Mouse (Mus musculus): ENCODE measurements around the gene Ywhag.

DNA sequence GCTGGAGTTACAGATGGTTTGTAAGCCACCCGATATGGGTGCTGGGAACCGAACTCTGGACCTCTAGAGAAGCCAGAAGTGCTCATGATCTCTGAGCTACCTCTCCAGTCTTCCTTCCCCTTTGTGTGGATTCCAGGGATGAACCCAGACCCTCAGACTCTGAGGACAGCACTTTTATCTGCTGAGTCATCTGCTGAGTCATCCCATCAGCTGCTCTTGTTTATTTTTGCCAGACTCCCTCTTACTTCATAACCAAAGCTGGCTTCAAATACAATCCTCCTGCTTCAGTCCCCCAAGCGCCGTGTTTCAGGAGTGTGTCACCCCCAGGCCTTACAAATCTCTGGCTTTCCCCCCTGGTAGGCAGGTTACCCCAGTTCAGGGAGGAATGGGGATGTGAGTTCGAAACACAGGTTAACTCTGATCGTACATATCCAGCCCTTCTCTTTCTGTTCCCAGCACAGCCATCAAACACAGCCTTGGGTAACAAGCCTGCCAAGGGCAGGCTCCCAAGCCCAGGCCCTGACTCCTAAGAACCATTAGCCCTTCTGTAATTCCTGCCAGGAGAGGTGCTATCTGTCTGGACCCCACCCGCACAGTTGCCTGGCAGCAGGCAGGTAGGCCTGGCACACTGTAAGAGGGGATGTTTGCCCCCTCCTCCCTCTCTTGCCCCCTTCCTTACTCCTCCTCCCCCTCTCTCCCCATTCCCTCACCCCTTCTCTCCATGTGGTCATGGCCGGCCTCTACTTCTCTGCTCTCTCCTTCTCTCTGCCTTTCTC lies 41.7 kb upstream of the Ywhag start:
- TF ChIP-seq POLR2A (IDR thresholded peaks at IDR 0.05; ENCODE audit: insufficient read length, low read depth) (no peak), TCF3 (IDR thresholded peaks at IDR 0.05; ENCODE audit: insufficient read length, low read depth) (no peak)
